Mouse (Mus musculus): ENCODE data around the gene Gm5089.

The Gm5089 gene

DNA sequence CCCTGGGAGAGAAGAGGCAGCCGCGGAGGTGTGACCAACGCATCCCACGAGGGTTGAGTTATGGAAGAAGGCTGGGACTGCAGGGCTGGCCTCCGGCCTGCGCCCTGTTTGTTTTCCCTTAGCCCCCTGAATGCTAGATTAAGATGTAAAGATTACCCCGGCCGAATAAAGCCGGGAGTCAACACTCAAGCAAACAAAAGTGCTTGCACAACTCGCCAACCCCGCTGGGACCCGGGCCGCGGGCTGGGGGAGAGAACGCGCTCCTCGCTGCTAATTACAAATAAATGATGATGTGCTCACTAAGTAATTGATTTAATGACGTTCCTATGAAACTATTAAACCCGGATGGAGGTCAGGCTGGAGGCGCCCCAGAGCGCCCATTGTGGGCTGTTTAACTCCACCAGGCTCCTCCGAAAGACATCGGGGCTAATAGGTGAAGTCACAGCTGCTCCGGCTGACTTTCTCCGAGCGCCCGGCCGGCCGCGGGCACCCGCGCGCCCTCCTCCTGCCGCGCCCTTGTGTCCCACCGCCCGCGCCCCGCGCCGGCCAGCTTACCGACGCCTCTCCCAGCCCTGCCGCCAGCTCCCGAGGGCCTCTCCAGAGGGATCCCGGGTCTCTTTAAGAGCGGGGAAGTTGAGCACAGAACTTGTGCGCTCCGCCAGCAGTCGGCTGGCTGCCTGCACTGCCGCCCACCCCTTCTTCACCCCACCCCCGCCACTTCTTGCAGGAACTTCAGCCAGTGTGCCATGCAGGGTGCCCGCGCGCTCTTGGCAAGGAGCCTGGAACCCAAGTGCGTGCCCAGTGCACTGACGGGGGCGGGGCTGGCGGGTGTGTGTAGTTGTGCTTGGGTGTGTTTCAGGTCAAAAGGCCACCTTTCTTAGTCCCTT, at the start of gene Gm5089:
Gene Gm5089 (minus strand): TSS at position 620 of the 887 bp plus-strand sequence.
- no peak for DNase-seq (ENCODE audit: low spot score in 2 of 2)

- DNase-seq (ENCODE audit: low spot score in 2 of 2) = no peak
These were observed 41.1 kb upstream of the Gm5089 start for GRCm38 (mm10) chr14:122492015-122492414.

- no peak for DNase-seq (ENCODE audit: low spot score in 2 of 2)
These were observed 40.6 kb upstream of the Gm5089 start for GRCm38 (mm10) chr14:122491521-122491920.

GRCm38 (mm10) chr14:122490441-122491328, 39.8 kb upstream of the Gm5089 start, which contains the start of gene Gm10837:
Gene Gm10837, plus strand, starts transcription at chr14:122490586.
- no peak for DNase-seq (ENCODE audit: low spot score in 2 of 2)

DNA sequence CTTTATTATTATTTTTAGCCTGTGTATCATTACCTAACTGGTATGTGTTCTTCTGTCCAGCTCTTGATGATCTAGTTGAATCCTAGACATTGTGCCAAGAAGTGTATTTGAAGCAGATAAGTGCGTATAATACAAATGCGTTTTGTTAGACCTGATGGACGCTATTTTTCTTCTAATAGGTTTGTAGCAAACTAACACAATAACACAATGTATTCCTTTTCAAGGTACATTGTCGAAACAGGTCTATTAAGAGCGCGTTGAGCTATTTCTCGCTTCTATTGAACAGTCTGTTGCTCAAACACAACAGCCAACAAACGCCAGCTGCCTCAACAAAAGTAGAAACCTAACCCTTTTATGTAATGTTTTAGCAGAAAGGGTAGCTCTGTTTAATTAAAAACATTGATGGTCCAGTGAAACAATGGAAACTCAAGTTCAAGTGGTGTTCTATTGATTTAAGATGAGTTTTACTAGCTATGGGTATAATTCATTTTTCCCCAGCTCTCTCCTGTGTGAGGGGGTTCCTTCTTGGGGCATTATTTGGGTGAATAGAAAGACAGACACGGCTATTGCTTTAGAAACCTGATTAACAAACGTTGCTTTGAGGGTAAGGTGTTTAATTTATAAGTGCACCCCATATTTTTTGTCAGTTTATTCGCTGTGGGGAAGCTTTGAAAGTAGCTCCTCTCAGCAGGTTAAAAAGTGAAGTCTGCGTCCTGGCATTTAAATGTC, 38.9 kb upstream of the Gm5089 start:
- no peak for DNase-seq (ENCODE audit: low spot score in 2 of 2)

DNA sequence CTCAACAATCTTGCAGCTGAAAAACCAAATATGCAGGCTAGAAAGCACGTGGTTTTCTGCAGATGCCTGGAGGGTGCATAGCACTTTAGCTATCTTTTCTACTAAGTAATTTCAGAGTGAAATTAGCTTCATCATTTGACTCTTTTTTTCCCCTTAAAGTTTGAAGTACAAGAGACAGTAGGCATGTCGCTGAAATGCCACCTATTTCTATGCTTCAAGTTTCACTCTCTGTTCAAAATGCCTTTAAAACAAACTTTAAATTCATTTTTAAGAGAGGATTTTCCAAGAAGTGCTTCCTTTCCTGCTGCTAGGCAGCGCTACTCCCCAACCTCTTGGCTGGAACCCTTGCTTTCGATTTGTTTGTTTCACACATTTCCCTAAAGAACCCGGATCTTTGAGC, 38.1 kb upstream of the Gm5089 start:
- DNase-seq (ENCODE audit: low spot score in 2 of 2) = no peak

DNA sequence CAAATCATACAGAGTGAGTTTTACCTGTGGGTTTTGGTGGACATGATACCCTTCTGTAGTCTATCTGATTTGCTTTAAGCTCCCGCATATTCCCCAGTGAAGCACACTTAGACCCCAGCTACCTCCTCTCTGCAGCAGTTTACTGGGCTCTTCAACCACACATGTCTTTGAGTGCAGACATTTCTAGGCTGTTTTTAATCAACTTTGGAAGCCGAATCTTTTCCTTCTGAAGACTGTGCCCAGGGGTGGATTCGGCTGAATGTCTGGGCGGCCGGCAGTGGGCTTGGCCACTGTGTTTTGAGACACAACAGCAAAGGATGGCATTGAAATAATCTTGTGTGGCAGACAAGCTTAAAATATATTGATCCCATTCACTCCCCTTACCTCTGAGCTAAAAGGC, 36.5 kb upstream of the Gm5089 start:
- no peak for DNase-seq (ENCODE audit: low spot score in 2 of 2)

- no peak for DNase-seq (ENCODE audit: low spot score in 2 of 2)
These were observed 35.7 kb upstream of the Gm5089 start for GRCm38 (mm10) chr14:122486611-122487010.

- no peak for DNase-seq (ENCODE audit: low spot score in 2 of 2)
These were observed 34.8 kb upstream of the Gm5089 start for GRCm38 (mm10) chr14:122485635-122486181.

GRCm38 (mm10) chr14:122484844-122485551, 34.1 kb upstream of the Gm5089 start:
- no peak for DNase-seq (ENCODE audit: low spot score in 2 of 2)

DNA sequence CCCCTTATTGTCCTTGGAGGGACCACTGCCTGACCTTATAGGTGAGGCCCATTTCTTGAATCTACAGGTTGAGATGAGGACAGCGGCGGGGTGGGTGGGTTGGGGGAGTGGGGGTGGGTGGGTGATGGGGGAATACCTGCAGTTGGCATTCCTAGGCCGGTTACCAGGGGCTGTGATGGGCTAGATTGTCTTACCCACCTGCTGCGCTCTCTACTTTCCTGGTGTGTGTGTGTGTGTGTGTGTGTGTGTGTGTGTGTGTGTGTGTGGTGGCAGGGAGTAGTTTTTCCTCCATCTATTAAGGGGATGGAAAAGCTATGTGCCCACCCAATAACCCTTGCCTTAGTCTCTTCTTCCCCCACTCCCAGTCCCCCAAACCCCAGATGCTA, 33.5 kb upstream of the Gm5089 start:
- DNase-seq (ENCODE audit: low spot score in 2 of 2) = no peak

DNA sequence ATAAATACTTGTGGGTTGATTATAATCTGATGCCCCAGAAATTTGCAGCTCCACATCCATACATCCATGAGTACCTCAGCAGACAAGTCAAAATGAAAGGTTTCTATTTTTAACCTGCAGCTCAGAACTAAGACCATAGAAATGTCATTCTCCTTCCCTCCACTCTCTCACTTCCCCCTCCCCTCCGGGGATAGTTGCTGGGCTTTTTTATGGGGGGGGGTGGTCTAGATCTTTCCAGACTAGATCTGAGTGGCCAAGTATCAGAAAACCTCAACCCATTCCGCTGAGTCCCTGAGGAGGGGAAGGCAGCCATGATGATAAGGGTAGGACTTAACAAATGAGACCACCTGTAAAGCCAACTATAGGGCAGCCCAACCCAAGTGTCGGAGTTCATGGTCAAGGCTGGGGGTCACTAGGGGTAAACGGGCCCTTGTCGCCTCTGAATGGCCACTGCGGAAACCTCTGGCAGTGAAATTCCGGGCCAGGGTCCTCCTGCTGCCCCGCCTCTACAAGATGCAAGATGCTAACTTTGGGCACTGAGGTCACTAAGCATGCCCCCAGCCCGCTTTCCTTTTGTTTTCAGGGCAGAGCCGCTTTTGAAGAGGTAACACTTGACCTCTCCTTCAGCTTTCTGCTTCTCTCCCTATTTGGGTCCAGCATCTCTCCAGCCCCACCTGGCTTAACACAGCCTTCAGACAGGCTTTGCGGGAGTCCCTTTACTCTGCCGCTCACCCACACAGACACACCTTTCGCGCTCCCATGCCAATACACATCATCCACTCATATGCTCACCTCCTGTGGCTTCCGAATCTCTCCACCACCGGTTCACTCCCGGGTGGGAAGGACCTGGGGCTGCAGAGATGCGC, 32.9 kb upstream of the Gm5089 start:
- DNase-seq (ENCODE audit: low spot score in 2 of 2) = no peak

DNA sequence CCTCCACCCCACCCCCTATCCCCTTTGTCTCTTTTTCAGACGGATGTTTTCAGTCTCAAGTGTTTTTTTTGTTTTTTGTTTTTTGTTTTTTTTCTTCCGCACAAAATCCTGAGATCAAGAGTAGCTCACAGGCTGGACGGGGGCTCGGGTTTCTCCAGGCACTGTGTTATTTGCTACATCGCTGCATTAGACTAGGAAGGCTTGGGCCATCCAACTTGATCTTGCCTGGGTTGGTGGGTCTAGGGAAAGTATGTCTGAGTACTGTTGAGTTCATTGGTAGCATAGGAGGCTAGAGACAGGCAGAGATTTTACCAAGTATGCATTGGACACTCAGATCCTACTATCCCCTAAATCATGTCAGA, 32.1 kb upstream of the Gm5089 start:
- no peak for DNase-seq (ENCODE audit: low spot score in 2 of 2)

GRCm38 (mm10) chr14:122482081-122483023, 31.4 kb upstream of the Gm5089 start:
- DNase-seq (ENCODE audit: low spot score in 2 of 2) = no peak

GRCm38 (mm10) chr14:122481181-122481580, 30.3 kb upstream of the Gm5089 start:
- DNase-seq (ENCODE audit: low spot score in 2 of 2) = no peak

- no peak for DNase-seq (ENCODE audit: low spot score in 2 of 2)
These were observed 29.4 kb upstream of the Gm5089 start for GRCm38 (mm10) chr14:122480355-122480754.

DNA sequence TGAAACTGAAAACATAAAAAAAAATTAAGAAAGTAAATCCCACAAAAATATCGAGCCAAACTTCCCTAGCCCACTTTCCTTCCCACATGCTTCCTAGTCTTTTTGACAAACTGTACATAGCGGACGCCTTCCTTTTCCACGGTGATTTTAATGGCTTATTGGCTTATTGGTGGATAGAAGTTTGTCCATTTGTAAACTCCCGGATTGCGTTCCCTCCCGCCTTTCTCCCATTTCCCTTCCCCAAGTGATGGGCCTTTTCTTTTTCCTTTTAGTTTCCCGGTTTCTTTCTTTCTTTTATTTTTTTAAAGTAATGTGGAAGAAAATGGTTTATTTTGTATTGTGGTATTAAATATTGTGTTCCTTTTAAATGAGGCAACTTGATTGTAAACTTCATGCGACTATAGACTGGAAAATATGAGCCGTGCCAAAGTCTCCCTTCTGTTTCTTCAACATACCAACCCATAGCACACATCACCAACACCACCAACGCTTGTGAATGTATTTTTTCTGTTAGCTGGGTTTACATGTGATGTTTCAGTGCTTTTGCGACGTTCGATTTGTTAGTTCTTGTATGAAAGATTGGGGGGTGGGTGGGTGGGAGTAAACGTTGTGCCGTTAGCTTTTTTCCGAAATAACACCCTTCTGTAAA, 28.7 kb upstream of the Gm5089 start:
- DNase-seq (ENCODE audit: low spot score in 2 of 2) = no peak

- no peak for DNase-seq (ENCODE audit: low spot score in 2 of 2)
These were observed 27.7 kb upstream of the Gm5089 start for GRCm38 (mm10) chr14:122478574-122479011.
